Mouse (Mus musculus) forebrain, embryonic 11.5 days (tissue): ENCODE measurements around the gene Arhgap5. TPM values are rescaled to one million over a fixed set of nuclear protein-coding genes. Genes with fewer than 3 reads are reported as not detected.

Source experiments
- ATAC-seq: fragments of 200-750 bp; cut with Nextera tagmentation; replicated peaks from 2 replicates; pipeline ENCODE4 v1.8.0; 2017; ENCODE audit warnings: moderate TSS enrichment; ENCODE audit not compliant: low FRiP score
- DNase-seq: peaks from one replicate; pipeline ENCODE4 v3.0.0-alpha.2; 2017; ENCODE audit warnings: low spot score
- H3K27ac ChIP-seq: fragments of 300-500 bp; sonication (generic); 2 replicates; pipeline ENCODE4 v1.5.1; 2014; ENCODE audit warnings: low read depth, low read length
- H3K27me3 ChIP-seq: fragments of 300-500 bp; sonication (generic); 2 replicates; pipeline ENCODE4 v1.6.1; 2014; ENCODE audit warnings: mild to moderate bottlenecking, low read length, mixed read lengths; ENCODE audit not compliant: control insufficient read depth, insufficient read depth
- H3K36me3 ChIP-seq: fragments of 300-500 bp; sonication (generic); 2 replicates; pipeline ENCODE4 v1.6.1; 2014; ENCODE audit warnings: mild to moderate bottlenecking, low read length, moderate library complexity, mixed read lengths; ENCODE audit not compliant: control insufficient read depth, insufficient read depth
- H3K4me1 ChIP-seq: fragments of 300-500 bp; sonication (generic); replicated peaks from 2 replicates; pipeline ENCODE4 v1.6.1; 2014; ENCODE audit warnings: low read length, mixed read lengths; ENCODE audit not compliant: control insufficient read depth, insufficient read depth
- H3K4me2 ChIP-seq: fragments of 300-500 bp; sonication (generic); 2 replicates; pipeline ENCODE4 v1.6.1; 2014; ENCODE audit warnings: low read depth, mild to moderate bottlenecking, low read length, moderate library complexity, mixed read lengths; ENCODE audit not compliant: severe bottlenecking
- H3K4me3 ChIP-seq: fragments of 300-500 bp; sonication (generic); 2 replicates; pipeline ENCODE4 v1.5.1; 2014; ENCODE audit warnings: low read depth, low read length
- H3K9ac ChIP-seq: fragments of 300-500 bp; sonication (generic); 2 replicates; pipeline ENCODE4 v1.6.1; 2014; ENCODE audit warnings: low read length
- H3K9me3 ChIP-seq: fragments of 300-500 bp; sonication (generic); 2 replicates; pipeline ENCODE4 v1.6.1; 2016; ENCODE audit warnings: low read length, mixed read lengths; ENCODE audit not compliant: control insufficient read depth
- WGBS: fragments of 180-500 bp; shearing (Covaris S2); extraction: QIAGEN DNeasy Blood & Tissue Kit; methylation state at CpG from one replicate; pipeline ENCODE4 v1.1.7; 2014; 5-methylcytosine and 5-hydroxymethylcytosine counted together
- polyA plus RNA-seq: library from polyadenylated mRNA; unstranded; fragments of >200 nt; fragmentation: Nextera tagmentation; extraction: Ambion mirVana; gene quantifications from 2 replicates; pipeline ENCODE4 v1.2.1, GENCODE M21; 2014

The Arhgap5 gene
- polyA plus RNA-seq, 1 experiment from 2014 or later = 71.6 TPM

GRCm38 (mm10) chr12:52604256-52604991 lies 100.7 kb downstream of the Arhgap5 start:
- Histone ChIP-seq H3K27me3 (no peaks in the 10 kb centered on the region), H3K4me1 (peaks cover 2% of the 10 kb centered on the region; the same call in 1 of the 2 replicates), H3K27ac (peak overlapping the region; percentile 82), H3K9me3 (no peaks in the 10 kb centered on the region), H3K4me3 (peak overlapping the region; percentile 80), H3K4me2 (peak overlapping the region; percentile 73), H3K9ac (peak overlapping the region; percentile 81), H3K36me3 (no peaks in the 10 kb centered on the region)
- DNase-seq = peak; percentile 97
- under 1% methylated on average over 33 of the region's 33 CpGs for WGBS
- ATAC-seq = peak; percentile 89

- H3K4me2 ChIP-seq = peak overlapping the region; percentile 73
- no peaks in the 10 kb centered on the region for H3K36me3 ChIP-seq
- no peaks in the 10 kb centered on the region for H3K27me3 ChIP-seq
- H3K9ac ChIP-seq = peak overlapping the region; percentile 81; the same call in 1 of the 2 replicates
- ATAC-seq (no peak), DNase-seq (no peak)
- H3K4me3 ChIP-seq = peak overlapping the region; percentile 80
- H3K4me1 ChIP-seq = peaks cover 2% of the 10 kb centered on the region; the same call in 1 of the 2 replicates
- no peaks in the 10 kb centered on the region for H3K9me3 ChIP-seq
- WGBS = 53% methylated on average over 13 of the region's 13 CpGs
- peak overlapping the region; percentile 82; the same call in 1 of the 2 replicates for H3K27ac ChIP-seq
These were observed 101.3 kb downstream of the Arhgap5 start for GRCm38 (mm10) chr12:52604992-52605652.

GRCm38 (mm10) chr12:52607411-52607810 lies 103.6 kb downstream of the Arhgap5 start:
- WGBS = 88% methylated on average over 4 of the region's 4 CpGs
- H3K36me3 ChIP-seq = no peaks in the 10 kb centered on the region
- H3K4me2 ChIP-seq = no peak overlapping the region
- peaks cover 2% of the 10 kb centered on the region; the same call in 1 of the 2 replicates for H3K4me1 ChIP-seq
- no peak overlapping the region for H3K27ac ChIP-seq
- H3K9me3 ChIP-seq = no peaks in the 10 kb centered on the region
- H3K9ac ChIP-seq = no peak overlapping the region
- no peak for ATAC-seq
- no peaks in the 10 kb centered on the region for H3K27me3 ChIP-seq
- no peak for DNase-seq
- no peak overlapping the region for H3K4me3 ChIP-seq

GRCm38 (mm10) chr12:52615703-52616102 lies 111.9 kb downstream of the Arhgap5 start:
- Histone ChIP-seq H3K9me3 (no peaks in the 10 kb centered on the region), H3K27me3 (no peaks in the 10 kb centered on the region), H3K4me1 (no peaks in the 10 kb centered on the region), H3K36me3 (no peaks in the 10 kb centered on the region), H3K4me3 (no peak overlapping the region), H3K4me2 (no peak overlapping the region), H3K9ac (no peak overlapping the region), H3K27ac (no peak overlapping the region)
- ATAC-seq = no peak
- DNase-seq = no peak
- WGBS = 87% methylated on average over 3 of the region's 3 CpGs

- H3K36me3 ChIP-seq = no peaks in the 10 kb centered on the region
- H3K27ac ChIP-seq = no peak overlapping the region
- no peak overlapping the region for H3K4me3 ChIP-seq
- H3K9ac ChIP-seq = no peak overlapping the region
- 77% methylated on average over 5 of the region's 5 CpGs for WGBS
- no peaks in the 10 kb centered on the region for H3K27me3 ChIP-seq
- no peak overlapping the region for H3K4me2 ChIP-seq
- ATAC-seq (no peak), DNase-seq (no peak)
- no peaks in the 10 kb centered on the region for H3K4me1 ChIP-seq
- H3K9me3 ChIP-seq = no peaks in the 10 kb centered on the region
These were observed 114.8 kb downstream of the Arhgap5 start for GRCm38 (mm10) chr12:52618418-52619040.

GRCm38 (mm10) chr12:52619644-52620043 lies 115.9 kb downstream of the Arhgap5 start:
- ATAC-seq (no peak), DNase-seq (no peak)
- Histone ChIP-seq H3K27ac (no peak overlapping the region), H3K27me3 (no peaks in the 10 kb centered on the region), H3K9ac (no peak overlapping the region), H3K4me1 (no peaks in the 10 kb centered on the region), H3K4me2 (no peak overlapping the region), H3K4me3 (no peak overlapping the region), H3K9me3 (no peaks in the 10 kb centered on the region), H3K36me3 (no peaks in the 10 kb centered on the region)

Other genes starting within 250 kb of the Arhgap5 start
- gene Akap6, start 195.4 kb downstream of the Arhgap5 start, polyA plus RNA-seq = 11.6 and 13.2 TPM in 2 replicates